Mouse (Mus musculus) forebrain, embryonic 12.5 days (tissue): ENCODE results near the gene Srsf12. TPM values are rescaled to one million over a fixed set of nuclear protein-coding genes. Genes with fewer than 3 reads are reported as not detected.

Source experiments
- ATAC-seq: fragments of 200-750 bp; cut with Nextera tagmentation; 2 replicates; pipeline ENCODE4 v1.8.0; 2017; ENCODE audit warnings: moderate TSS enrichment; ENCODE audit not compliant: low FRiP score
- H3K27ac ChIP-seq: fragments of 300-500 bp; sonication (generic); 2 replicates; pipeline ENCODE4 v1.5.1; 2016; ENCODE audit warnings: mild to moderate bottlenecking
- H3K27me3 ChIP-seq: fragments of 300-500 bp; sonication (generic); 2 replicates; pipeline ENCODE4 v1.6.1; 2016; ENCODE audit warnings: mild to moderate bottlenecking
- H3K36me3 ChIP-seq: fragments of 300-500 bp; sonication (generic); replicated peaks from 2 replicates; pipeline ENCODE4 v1.6.1; 2016; ENCODE audit warnings: mild to moderate bottlenecking
- H3K4me1 ChIP-seq: fragments of 300-500 bp; sonication (generic); 2 replicates; pipeline ENCODE4 v1.6.1; 2016
- H3K4me2 ChIP-seq: fragments of 300-500 bp; sonication (generic); 2 replicates; pipeline ENCODE4 v1.6.1; 2016; ENCODE audit warnings: mild to moderate bottlenecking, moderate library complexity
- H3K4me3 ChIP-seq: fragments of 300-500 bp; sonication (generic); replicated peaks from 2 replicates; pipeline ENCODE4 v1.5.1; 2016; ENCODE audit warnings: mild to moderate bottlenecking
- H3K9ac ChIP-seq: fragments of 300-500 bp; sonication (generic); 2 replicates; pipeline ENCODE4 v1.6.1; 2016; ENCODE audit warnings: mild to moderate bottlenecking
- H3K9me3 ChIP-seq: fragments of 300-500 bp; sonication (generic); 2 replicates; pipeline ENCODE4 v1.6.1; 2016
- WGBS: fragments of 180-500 bp; shearing (Covaris S2); methylation state at CpG from one replicate; pipeline ENCODE4 v1.1.7; 2016; 5-methylcytosine and 5-hydroxymethylcytosine counted together
- polyA plus RNA-seq: library from polyadenylated mRNA; unstranded; fragments of >200 nt; fragmentation: Nextera tagmentation; extraction: Ambion mirVana; gene quantifications from 2 replicates; pipeline ENCODE4 v1.2.1, GENCODE M21; 2016

The Srsf12 gene
- 10.2 and 11.6 TPM in 2 replicates for polyA plus RNA-seq

- peak; percentile 89 for ATAC-seq
- WGBS = 2% methylated on average over 62 of the region's 65 CpGs
- peak within 1 kb of the TSS; percentile 99 for H3K4me2 ChIP-seq
Observed at GRCm38 (mm10) chr4:33208881-33209841, at the start of gene Srsf12. Srsf12 (plus strand) TSS chr4:33208991.

DNA sequence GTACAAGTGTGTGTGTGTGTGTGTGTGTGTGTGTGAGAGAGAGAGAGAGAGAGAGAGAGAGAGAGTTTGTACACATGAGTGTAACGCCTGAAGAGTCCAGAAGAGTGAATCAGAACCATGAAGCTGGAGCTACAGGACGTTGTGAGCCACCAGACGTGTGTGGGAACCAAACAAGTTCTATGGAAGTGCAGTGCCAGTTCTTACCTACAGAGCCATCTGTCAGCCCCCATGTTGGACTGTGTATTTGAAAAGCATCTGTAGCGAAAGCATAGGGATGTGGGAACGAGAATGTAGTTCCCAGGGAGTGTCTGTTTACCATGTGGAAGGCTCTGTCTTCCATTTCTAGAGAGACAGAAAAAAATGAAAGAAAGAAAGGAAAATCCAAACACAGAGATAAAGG lies 25.3 kb upstream of the Srsf12 start:
- Histone ChIP-seq H3K4me1 (0 out of 2 replicates have a peak, but pooled peaks cover 4% of the 10 kb centered on the region), H3K4me3 (no peak overlapping the region), H3K9me3 (no peaks in the 10 kb centered on the region), H3K4me2 (no peak overlapping the region), H3K27me3 (peaks cover 7% of the 10 kb centered on the region; the same call in 1 of the 2 replicates), H3K36me3 (no peaks in the 10 kb centered on the region; the same call in 1 of the 2 replicates), H3K27ac (no peak overlapping the region), H3K9ac (no peak overlapping the region)
- ATAC-seq = no peak
- 85% methylated on average over 5 of the region's 5 CpGs for WGBS

More at GRCm38 (mm10) chr4:33208881-33209841, at the start of gene Srsf12:
- H3K4me1 ChIP-seq = peaks cover 18% of the 10 kb centered on the region
- H3K27ac ChIP-seq = peak within 1 kb of the TSS; percentile 31; the same call in 1 of the 2 replicates
- peak within 1 kb of the TSS; percentile 77 for H3K9ac ChIP-seq
- H3K4me3 ChIP-seq = peak within 1 kb of the TSS; percentile 69
- peaks cover 3% of the 10 kb centered on the region; the same call in 1 of the 2 replicates for H3K27me3 ChIP-seq
- no peaks in the 10 kb centered on the region for H3K36me3 ChIP-seq
- no peaks in the 10 kb centered on the region for H3K9me3 ChIP-seq

DNA sequence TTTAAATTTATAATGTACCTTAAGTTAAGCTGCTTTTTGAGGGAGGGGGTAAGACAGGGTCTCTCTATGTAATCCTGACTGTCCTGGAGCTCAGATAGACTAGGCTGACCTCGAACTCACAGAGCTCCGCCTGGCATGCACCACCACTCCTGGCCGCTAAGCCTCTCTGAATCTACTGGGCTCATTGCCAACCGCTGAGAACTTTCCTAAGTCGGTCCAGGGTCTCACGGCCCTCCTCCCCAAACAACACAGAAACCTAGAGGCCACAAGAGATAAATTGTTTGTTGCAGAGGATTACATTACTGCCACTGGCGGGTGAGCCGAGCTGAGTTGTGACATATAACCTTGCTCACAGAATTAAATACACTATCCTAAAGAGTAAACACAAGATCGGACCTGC lies 20.6 kb upstream of the Srsf12 start:
- ATAC-seq = no peak
- Histone ChIP-seq H3K27me3 (peaks cover 7% of the 10 kb centered on the region; the same call in 1 of the 2 replicates), H3K9ac (no peak overlapping the region), H3K27ac (no peak overlapping the region), H3K4me1 (0 out of 2 replicates have a peak, but pooled peaks cover 4% of the 10 kb centered on the region), H3K36me3 (no peaks in the 10 kb centered on the region), H3K9me3 (no peaks in the 10 kb centered on the region), H3K4me3 (peak overlapping the region; percentile 64), H3K4me2 (peak overlapping the region; percentile 89)
- WGBS = 20% methylated on average over 9 of the region's 9 CpGs

- no peaks in the 10 kb centered on the region for H3K9me3 ChIP-seq
- peak overlapping the region; percentile 64 for H3K4me3 ChIP-seq
- H3K27me3 ChIP-seq = peaks cover 7% of the 10 kb centered on the region; the same call in 1 of the 2 replicates
- H3K4me2 ChIP-seq = peak overlapping the region; percentile 89
- H3K9ac ChIP-seq = peak overlapping the region; percentile 72
- 0 out of 2 replicates have a peak, but pooled peaks cover 4% of the 10 kb centered on the region for H3K4me1 ChIP-seq
- under 1% methylated on average over 121 of the region's 123 CpGs for WGBS
- H3K36me3 ChIP-seq = no peaks in the 10 kb centered on the region
- H3K27ac ChIP-seq = peak overlapping the region; percentile 87
- ATAC-seq = peak; percentile 92
Observed at GRCm38 (mm10) chr4:33188781-33189734, 19.7 kb upstream of the Srsf12 start.

DNA sequence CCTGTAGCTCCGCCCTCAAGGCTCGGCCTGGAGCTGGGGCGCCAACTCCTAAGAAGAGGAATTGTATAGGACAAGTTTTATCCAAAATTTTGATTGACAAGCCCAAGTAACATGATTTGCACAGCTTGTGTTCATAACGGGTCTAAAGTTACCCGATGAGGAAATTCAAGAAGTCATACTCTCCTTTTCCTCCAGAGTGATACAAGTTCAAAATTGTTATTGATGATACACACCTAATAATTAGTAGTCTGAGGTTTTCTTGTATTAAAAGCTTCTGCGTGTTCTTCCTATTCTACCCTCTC lies 19.1 kb upstream of the Srsf12 start, which contains the start of gene Pm20d2:
Gene Pm20d2, minus strand, starts transcription at position 3 of the 302 bp plus-strand sequence.
- peak within 1 kb of the TSS; percentile 87 for H3K27ac ChIP-seq
- no peak for ATAC-seq
- peak within 1 kb of the TSS; percentile 72 for H3K9ac ChIP-seq
- 0 out of 2 replicates have a peak, but pooled peaks cover 4% of the 10 kb centered on the region for H3K4me1 ChIP-seq
- no peaks in the 10 kb centered on the region for H3K9me3 ChIP-seq
- peak within 1 kb of the TSS; percentile 89 for H3K4me2 ChIP-seq
- no peaks in the 10 kb centered on the region for H3K36me3 ChIP-seq
- H3K27me3 ChIP-seq = peaks cover 7% of the 10 kb centered on the region; the same call in 1 of the 2 replicates
- WGBS = 17% methylated on average over 6 of the region's 6 CpGs
- peak within 1 kb of the TSS; percentile 64 for H3K4me3 ChIP-seq

GRCm38 (mm10) chr4:33198117-33198516 lies 10.7 kb upstream of the Srsf12 start:
- Histone ChIP-seq H3K27ac (no peak overlapping the region), H3K9ac (no peak overlapping the region), H3K4me1 (peaks cover 3% of the 10 kb centered on the region; the same call in 1 of the 2 replicates), H3K4me2 (no peak overlapping the region), H3K27me3 (no peaks in the 10 kb centered on the region), H3K4me3 (no peak overlapping the region), H3K9me3 (no peaks in the 10 kb centered on the region), H3K36me3 (no peaks in the 10 kb centered on the region)
- no peak for ATAC-seq
- WGBS = 0% methylated on average over 2 of the region's 2 CpGs

- peaks cover 3% of the 10 kb centered on the region; the same call in 1 of the 2 replicates for H3K27me3 ChIP-seq
- no peaks in the 10 kb centered on the region for H3K9me3 ChIP-seq
- no peaks in the 10 kb centered on the region for H3K36me3 ChIP-seq
- H3K9ac ChIP-seq = no peak overlapping the region
- WGBS = 0% methylated on average over 4 of the region's 4 CpGs
- peak; percentile 59; the same call in 1 of the 2 replicates for ATAC-seq
- H3K4me2 ChIP-seq = no peak overlapping the region
- H3K4me3 ChIP-seq = no peak overlapping the region
- H3K27ac ChIP-seq = no peak overlapping the region
- H3K4me1 ChIP-seq = peaks cover 17% of the 10 kb centered on the region
Observed at GRCm38 (mm10) chr4:33204682-33205081, 4.1 kb upstream of the Srsf12 start.

DNA sequence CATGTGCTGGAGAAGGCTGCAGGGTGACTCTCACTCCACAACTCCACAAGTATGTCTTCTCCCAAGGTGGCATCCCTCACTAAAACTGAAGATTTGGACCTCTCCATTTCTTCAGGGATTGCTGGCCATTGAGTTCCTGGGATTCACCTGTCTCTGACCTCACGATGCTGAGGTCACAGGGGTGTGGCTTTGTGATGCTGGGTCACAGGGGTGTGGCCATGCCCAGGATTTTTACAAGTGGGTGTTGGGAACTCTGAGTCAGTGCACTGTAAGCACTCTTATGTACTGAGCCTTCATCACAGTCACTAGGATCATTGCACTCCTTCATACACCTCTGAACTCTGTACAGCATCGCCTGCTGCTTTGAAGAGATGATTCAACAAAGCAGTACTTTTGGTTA lies 1.2 kb upstream of the Srsf12 start:
- Histone ChIP-seq H3K9ac (no peak overlapping the region), H3K4me2 (no peak overlapping the region), H3K4me3 (no peak overlapping the region), H3K27me3 (peaks cover 3% of the 10 kb centered on the region; the same call in 1 of the 2 replicates), H3K36me3 (no peaks in the 10 kb centered on the region), H3K9me3 (no peaks in the 10 kb centered on the region), H3K4me1 (peaks cover 18% of the 10 kb centered on the region), H3K27ac (no peak overlapping the region)
- ATAC-seq = no peak
- 68% methylated on average over 2 of the region's 2 CpGs for WGBS

- Histone ChIP-seq H3K27ac (no peak overlapping the region), H3K9me3 (no peaks in the 10 kb centered on the region), H3K4me2 (no peak overlapping the region), H3K9ac (no peak overlapping the region), H3K4me1 (no peaks in the 10 kb centered on the region), H3K27me3 (no peaks in the 10 kb centered on the region), H3K36me3 (no peaks in the 10 kb centered on the region), H3K4me3 (no peak overlapping the region)
- 59% methylated on average over 1 of the region's 1 CpGs for WGBS
- ATAC-seq = no peak
Observed at GRCm38 (mm10) chr4:33221847-33222246, 13.1 kb downstream of the Srsf12 start.

GRCm38 (mm10) chr4:33224003-33224675 lies 15.3 kb downstream of the Srsf12 start:
- no peaks in the 10 kb centered on the region for H3K4me1 ChIP-seq
- H3K9ac ChIP-seq = no peak overlapping the region
- no peak overlapping the region for H3K27ac ChIP-seq
- no peaks in the 10 kb centered on the region for H3K9me3 ChIP-seq
- H3K4me3 ChIP-seq = no peak overlapping the region
- H3K4me2 ChIP-seq = no peak overlapping the region
- H3K36me3 ChIP-seq = no peaks in the 10 kb centered on the region
- H3K27me3 ChIP-seq = no peaks in the 10 kb centered on the region
- WGBS = 70% methylated on average over 7 of the region's 7 CpGs
- ATAC-seq = no peak

GRCm38 (mm10) chr4:33227164-33227563 lies 18.4 kb downstream of the Srsf12 start:
- Histone ChIP-seq H3K4me2 (no peak overlapping the region), H3K9ac (no peak overlapping the region), H3K4me3 (no peak overlapping the region), H3K9me3 (no peaks in the 10 kb centered on the region), H3K27me3 (no peaks in the 10 kb centered on the region), H3K27ac (no peak overlapping the region), H3K36me3 (no peaks in the 10 kb centered on the region), H3K4me1 (no peaks in the 10 kb centered on the region)
- 88% methylated on average over 7 of the region's 7 CpGs for WGBS
- ATAC-seq = no peak
